Mouse (Mus musculus): ENCODE data around the gene Gzmg. TPM values are rescaled to one million over a fixed set of nuclear protein-coding genes. Genes with fewer than 3 reads are reported as not detected.
"Not testable (repeated sequence)": the region's sequence is repeated elsewhere in the genome, so short reads cannot be mapped to it uniquely, and the experiment has no call there.

Gene Gzmg
- polyA plus RNA-seq (2012; rRNA removed), result not detected in 2 replicates

DNA sequence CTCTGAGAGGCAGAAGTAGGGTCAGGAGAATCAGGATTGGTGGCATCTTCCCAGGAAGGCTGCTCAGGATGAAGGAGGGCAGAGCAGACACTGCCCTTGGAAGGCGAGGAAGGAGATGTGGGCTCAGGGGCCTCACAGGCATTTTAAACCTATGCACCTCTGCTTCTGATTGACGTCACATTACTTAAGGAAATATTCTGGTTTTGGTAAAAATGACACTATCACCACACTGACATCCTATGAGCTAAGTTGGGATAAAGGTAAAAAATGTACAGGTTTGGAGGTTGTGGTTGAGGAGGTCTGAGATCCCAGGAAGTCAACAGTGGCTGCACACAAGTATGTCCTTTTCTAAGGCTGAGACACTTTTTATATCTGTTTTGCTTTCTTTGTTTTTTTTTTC is at the start of gene Gzmg:
Gene Gzmg (minus strand): TSS at position 101 of the 400 bp plus-strand sequence.
- not testable (repeated sequence) for H3K4me1 ChIP-seq (ENCODE audit: control insufficient read depth, insufficient read depth, insufficient read length, low read length); H3K4me3 ChIP-seq (ENCODE audit: low read depth, low read length); H3K36me3 ChIP-seq (ENCODE audit: control insufficient read depth, insufficient read depth, low read length); H3K27me3 ChIP-seq (ENCODE audit: control insufficient read depth, insufficient read depth, low read length); H3K27ac ChIP-seq (ENCODE audit: insufficient read depth, low read depth, low read length)
- WGBS, result 77% methylated on average over 2 of the region's 2 CpGs

DNA sequence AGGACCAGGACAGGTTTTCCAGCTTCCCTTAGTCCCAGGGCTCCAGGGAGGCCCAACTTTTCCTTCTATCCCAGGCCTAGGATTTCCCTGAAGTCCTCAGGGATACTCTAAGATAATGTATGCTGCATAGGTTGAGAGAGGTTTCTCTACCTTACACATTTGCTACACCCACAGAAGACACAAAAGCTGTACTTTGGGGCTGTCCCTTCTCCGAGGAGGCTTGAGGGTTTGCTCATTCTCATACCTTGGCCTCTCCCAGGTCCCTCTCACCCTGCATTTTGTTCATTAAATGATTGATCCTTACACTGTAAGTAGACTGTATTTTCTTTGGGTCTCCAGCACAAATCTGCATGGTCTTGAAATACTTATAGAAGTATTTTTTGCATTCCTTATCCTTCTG is 46.2 kb upstream of the Gzmg start:
- Histone ChIP-seq H3K27ac (ENCODE audit: insufficient read depth, low read depth, low read length) (no peak overlapping the region), H3K4me3 (ENCODE audit: low read depth, low read length) (no peak overlapping the region), H3K4me1 (ENCODE audit: control insufficient read depth, insufficient read depth, insufficient read length, low read length) (no peaks in the 10 kb centered on the region), H3K36me3 (ENCODE audit: control insufficient read depth, insufficient read depth, low read length) (no peaks in the 10 kb centered on the region), H3K27me3 (ENCODE audit: control insufficient read depth, insufficient read depth, low read length) (no peaks in the 10 kb centered on the region)
- TF ChIP-seq POLR2A (IDR thresholded peaks at IDR 0.05; ENCODE audit: low read depth, low read length) (no peak), CTCF (IDR thresholded peaks at IDR 0.05; ENCODE audit: extremely low read depth, insufficient read length, insufficient replicate concordance, low read depth, low read length) (no peak)
- 82% methylated on average over 1 of the region's 1 CpGs for WGBS

DNA sequence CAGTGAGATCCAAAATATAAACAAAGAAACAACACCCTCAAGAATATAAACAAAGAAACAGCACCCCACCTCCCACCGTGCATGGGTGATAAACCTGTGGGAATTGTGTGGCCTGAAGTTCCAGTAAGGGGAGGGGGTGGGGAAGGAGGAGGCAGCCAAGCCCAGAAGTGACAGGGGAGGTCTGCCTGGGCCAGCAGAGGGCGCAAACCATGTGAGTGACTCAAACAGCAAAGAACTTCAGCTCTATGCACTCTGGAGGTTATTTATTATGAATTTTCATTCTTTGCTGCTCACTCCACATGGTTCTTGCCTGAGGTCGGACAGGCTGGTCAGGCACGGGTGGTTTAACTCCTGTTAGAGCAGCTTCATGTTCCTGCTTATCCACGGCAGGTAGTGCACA is 45.6 kb upstream of the Gzmg start:
- not testable (repeated sequence) for H3K4me3 ChIP-seq (ENCODE audit: low read depth, low read length); H3K27me3 ChIP-seq (ENCODE audit: control insufficient read depth, insufficient read depth, low read length); H3K4me1 ChIP-seq (ENCODE audit: control insufficient read depth, insufficient read depth, insufficient read length, low read length); H3K36me3 ChIP-seq (ENCODE audit: control insufficient read depth, insufficient read depth, low read length); H3K27ac ChIP-seq (ENCODE audit: insufficient read depth, low read depth, low read length)
- TF ChIP-seq CTCF (IDR thresholded peaks at IDR 0.05; ENCODE audit: extremely low read depth, insufficient read length, insufficient replicate concordance, low read depth, low read length), result peak; percentile 46; the same call in 1 of the 2 replicates
- WGBS, result 33% methylated on average over 5 of the region's 5 CpGs

DNA sequence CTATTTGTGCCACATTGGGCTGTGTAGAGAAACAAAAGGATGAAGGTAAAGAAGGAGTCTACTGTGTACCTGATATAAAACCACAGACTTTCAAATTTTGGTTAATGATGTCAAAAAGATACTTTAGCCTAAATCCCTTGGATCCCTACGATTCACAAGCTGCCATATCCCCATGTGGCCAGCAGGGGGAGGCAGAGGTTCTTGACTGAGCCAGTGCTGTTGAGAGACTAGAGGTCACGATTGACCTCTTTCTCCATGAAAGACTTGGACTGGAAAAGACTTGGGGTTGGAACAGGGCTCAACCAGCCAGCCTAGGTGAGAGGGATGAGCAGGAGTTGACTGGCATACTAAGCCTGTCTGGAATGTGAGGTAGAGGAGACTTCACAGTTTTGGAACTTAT is 44.6 kb upstream of the Gzmg start:
- no peaks in the 10 kb centered on the region for H3K4me1 ChIP-seq (ENCODE audit: control insufficient read depth, insufficient read depth, insufficient read length, low read length)
- H3K27me3 ChIP-seq (ENCODE audit: control insufficient read depth, insufficient read depth, low read length), result no peaks in the 10 kb centered on the region
- 4% methylated on average over 2 of the region's 2 CpGs for WGBS
- TF ChIP-seq CTCF (IDR thresholded peaks at IDR 0.05; ENCODE audit: extremely low read depth, insufficient read length, insufficient replicate concordance, low read depth, low read length) (peak; percentile 91; the same call in 1 of the 2 replicates), POLR2A (IDR thresholded peaks at IDR 0.05; ENCODE audit: low read depth, low read length) (no peak)
- no peak overlapping the region for H3K27ac ChIP-seq (ENCODE audit: insufficient read depth, low read depth, low read length)
- H3K4me3 ChIP-seq (ENCODE audit: low read depth, low read length), result no peak overlapping the region
- no peaks in the 10 kb centered on the region for H3K36me3 ChIP-seq (ENCODE audit: control insufficient read depth, insufficient read depth, low read length)

DNA sequence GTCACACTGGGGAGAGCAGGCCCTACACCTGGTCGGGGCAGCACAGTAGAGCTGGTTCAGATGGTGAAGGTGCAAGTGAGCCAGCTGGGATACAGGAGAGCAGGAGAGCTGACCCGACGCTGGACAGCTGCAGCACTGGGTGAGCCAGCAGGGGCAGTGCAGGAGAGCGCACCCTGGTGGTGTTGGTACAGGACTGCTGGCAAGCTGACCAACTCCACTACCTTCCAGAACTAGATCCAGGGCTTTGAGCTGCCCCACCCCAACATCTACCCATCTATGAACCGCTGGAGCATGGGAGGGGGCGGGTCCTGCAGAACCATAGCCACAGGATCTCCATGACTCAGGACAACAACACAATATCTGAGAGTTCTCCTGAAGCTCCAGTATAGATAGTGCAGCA is 27.6 kb upstream of the Gzmg start:
- Histone ChIP-seq H3K27me3 (ENCODE audit: control insufficient read depth, insufficient read depth, low read length) (no peaks in the 10 kb centered on the region), H3K4me1 (ENCODE audit: control insufficient read depth, insufficient read depth, insufficient read length, low read length) (no peaks in the 10 kb centered on the region), H3K27ac (ENCODE audit: insufficient read depth, low read depth, low read length) (no peak overlapping the region), H3K36me3 (ENCODE audit: control insufficient read depth, insufficient read depth, low read length) (no peaks in the 10 kb centered on the region), H3K4me3 (ENCODE audit: low read depth, low read length) (no peak overlapping the region)
- TF ChIP-seq POLR2A (IDR thresholded peaks at IDR 0.05; ENCODE audit: low read depth, low read length) (no peak), CTCF (IDR thresholded peaks at IDR 0.05; ENCODE audit: extremely low read depth, insufficient read length, insufficient replicate concordance, low read depth, low read length) (no peak)
- WGBS, result 48% methylated on average over 6 of the region's 6 CpGs

DNA sequence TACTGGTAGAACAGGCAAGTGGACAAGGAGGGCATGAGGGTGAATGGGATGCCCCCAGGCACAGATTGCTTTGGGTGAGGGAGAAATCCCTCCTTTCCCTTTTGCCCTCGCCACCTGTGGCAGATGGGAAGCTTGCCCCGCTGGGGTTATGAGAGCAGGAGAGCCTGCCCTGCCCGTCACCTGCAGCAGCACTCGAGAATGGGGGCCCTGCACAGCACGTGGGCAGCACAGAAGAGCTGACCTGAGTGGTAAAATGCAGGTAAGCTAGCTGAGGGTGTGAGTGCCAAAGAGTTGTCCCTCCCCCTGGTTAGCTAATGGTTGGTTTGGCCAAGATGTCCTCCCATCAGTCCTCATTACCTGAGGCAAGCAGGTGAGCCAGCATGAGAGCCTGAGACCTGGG is 27.1 kb upstream of the Gzmg start:
- Histone ChIP-seq H3K27me3 (ENCODE audit: control insufficient read depth, insufficient read depth, low read length) (no peaks in the 10 kb centered on the region), H3K4me3 (ENCODE audit: low read depth, low read length) (no peak overlapping the region), H3K27ac (ENCODE audit: insufficient read depth, low read depth, low read length) (no peak overlapping the region), H3K4me1 (ENCODE audit: control insufficient read depth, insufficient read depth, insufficient read length, low read length) (no peaks in the 10 kb centered on the region), H3K36me3 (ENCODE audit: control insufficient read depth, insufficient read depth, low read length) (no peaks in the 10 kb centered on the region)
- TF ChIP-seq CTCF (IDR thresholded peaks at IDR 0.05; ENCODE audit: extremely low read depth, insufficient read length, insufficient replicate concordance, low read depth, low read length), result no peak
- no peak for TF ChIP-seq POLR2A (IDR thresholded peaks at IDR 0.05; ENCODE audit: low read depth, low read length)
- 54% methylated on average over 5 of the region's 5 CpGs for WGBS

DNA sequence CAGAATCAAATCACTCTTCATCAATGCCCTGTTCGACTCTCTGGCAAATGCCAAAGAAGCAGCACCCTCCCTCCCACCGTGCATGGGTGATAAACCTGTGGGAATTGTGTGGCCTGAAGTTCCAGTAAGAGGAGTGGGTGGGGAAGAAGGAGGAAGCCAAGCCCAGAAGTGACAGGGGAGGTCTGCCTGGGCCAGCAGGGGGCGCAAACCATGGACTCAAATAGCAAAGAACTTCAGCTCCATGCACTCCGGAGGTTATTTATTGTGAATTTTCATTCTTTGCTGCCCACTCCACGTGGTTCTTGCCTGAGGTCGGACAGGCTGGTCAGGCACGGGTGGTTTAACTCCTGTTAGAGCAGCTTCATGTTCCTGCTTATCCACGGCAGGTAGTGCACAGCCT is 18.3 kb upstream of the Gzmg start:
- TF ChIP-seq CTCF (IDR thresholded peaks at IDR 0.05; ENCODE audit: extremely low read depth, insufficient read length, insufficient replicate concordance, low read depth, low read length), result peak; percentile 34; the same call in 1 of the 2 replicates
- not testable (repeated sequence) for H3K27me3 ChIP-seq (ENCODE audit: control insufficient read depth, insufficient read depth, low read length); H3K36me3 ChIP-seq (ENCODE audit: control insufficient read depth, insufficient read depth, low read length); H3K4me3 ChIP-seq (ENCODE audit: low read depth, low read length); H3K4me1 ChIP-seq (ENCODE audit: control insufficient read depth, insufficient read depth, insufficient read length, low read length); H3K27ac ChIP-seq (ENCODE audit: insufficient read depth, low read depth, low read length)
- 20% methylated on average over 8 of the region's 8 CpGs for WGBS

DNA sequence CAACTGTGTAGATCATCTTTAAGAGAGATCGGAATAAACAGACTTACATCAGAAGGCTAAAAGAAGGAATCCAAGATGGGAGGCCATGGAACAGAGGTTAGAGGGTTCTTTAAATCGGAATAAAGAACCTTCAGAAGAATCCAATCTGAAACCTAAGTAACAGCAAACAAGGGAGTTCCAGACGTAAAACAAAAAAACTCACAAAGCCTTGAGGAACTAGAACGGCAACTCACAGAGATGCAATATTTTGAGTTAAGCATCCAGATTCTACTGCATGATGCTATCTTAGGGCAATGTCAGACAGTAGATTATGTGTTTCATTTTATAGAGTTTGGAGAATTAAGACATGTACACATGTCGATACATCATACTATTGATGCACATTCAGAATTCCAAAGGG is 15.1 kb upstream of the Gzmg start, which contains the start of gene Gzmn:
Gene Gzmn (minus strand): TSS at position 101 of the 400 bp plus-strand sequence.
- no peaks in the 10 kb centered on the region for H3K4me1 ChIP-seq (ENCODE audit: control insufficient read depth, insufficient read depth, insufficient read length, low read length)
- WGBS, result 86% methylated on average over 5 of the region's 5 CpGs
- no peak within 1 kb of the TSS for H3K27ac ChIP-seq (ENCODE audit: insufficient read depth, low read depth, low read length)
- TF ChIP-seq POLR2A (IDR thresholded peaks at IDR 0.05; ENCODE audit: low read depth, low read length) (no peak), CTCF (IDR thresholded peaks at IDR 0.05; ENCODE audit: extremely low read depth, insufficient read length, insufficient replicate concordance, low read depth, low read length) (no peak)
- no peaks in the 10 kb centered on the region for H3K36me3 ChIP-seq (ENCODE audit: control insufficient read depth, insufficient read depth, low read length)
- H3K4me3 ChIP-seq (ENCODE audit: low read depth, low read length), result no peak within 1 kb of the TSS
- no peaks in the 10 kb centered on the region for H3K27me3 ChIP-seq (ENCODE audit: control insufficient read depth, insufficient read depth, low read length)
